Mouse (Mus musculus) MEL (cell line): ENCODE measurements around the gene Tcf12. TPM values are rescaled to one million over a fixed set of nuclear protein-coding genes. Genes with fewer than 3 reads are reported as not detected.

Source experiments
- DNase-seq: peaks from one replicate; pipeline ENCODE4 v3.0.0; 2011; ENCODE audit warnings: low read depth, low spot score
- H3K27ac ChIP-seq: 2 replicates; pipeline ENCODE4 v1.5.1; 2012; ENCODE audit warnings: low read depth, mild to moderate bottlenecking, control low read depth, low read length, moderate library complexity; ENCODE audit not compliant: control insufficient read depth
- H3K27me3 ChIP-seq, 2 experiments: fragments of 150-350 bp in 1 of 2; sonication (generic) in 1 of 2; 2 replicates each; pipeline ENCODE4 v1.6.1; 2012; ENCODE audit warnings: low read length in 2 of 2, mild to moderate bottlenecking in 2 of 2, improper control_type of control experiment in 1 of 2, moderate library complexity in 1 of 2; ENCODE audit not compliant: insufficient read depth in 2 of 2, control insufficient read depth in 1 of 2
- H3K36me3 ChIP-seq, 2 experiments: 2 replicates each; pipeline ENCODE4 v1.6.1; 2012 to 2014; ENCODE audit warnings: low read length in 2 of 2, improper control_type of control experiment in 1 of 2, inconsistent platforms in 1 of 2, mild to moderate bottlenecking in 1 of 2; ENCODE audit not compliant: insufficient read depth in 2 of 2, control insufficient read depth in 1 of 2
- H3K4me1 ChIP-seq, 2 experiments: fragments of 150-350 bp in 1 of 2; sonication (generic) in 1 of 2; 2 replicates each; pipeline ENCODE4 v1.6.1; 2012; ENCODE audit warnings: low read length in 2 of 2, improper control_type of control experiment in 1 of 2, mild to moderate bottlenecking in 1 of 2; ENCODE audit not compliant: insufficient read depth in 2 of 2, control insufficient read depth in 1 of 2
- H3K4me3 ChIP-seq, 2 experiments: fragments of 150-350 bp in 1 of 2; sonication (generic) in 1 of 2; 2 replicates each; pipeline ENCODE4 v1.5.1; 2012; ENCODE audit warnings: low read depth in 2 of 2, low read length in 2 of 2, mild to moderate bottlenecking in 2 of 2, moderate library complexity in 2 of 2, control low read depth in 1 of 2, improper control_type of control experiment in 1 of 2; ENCODE audit not compliant: control insufficient read depth in 1 of 2, insufficient read depth in 1 of 2
- H3K79me2 ChIP-seq: 2 replicates; pipeline ENCODE4 v1.6.1; 2012; ENCODE audit warnings: mild to moderate bottlenecking, low read length, moderate library complexity; ENCODE audit not compliant: control insufficient read depth, poor library complexity, insufficient read depth
- H3K9ac ChIP-seq: 2 replicates; pipeline ENCODE4 v1.6.1; 2012; ENCODE audit warnings: low read depth, mild to moderate bottlenecking, control low read depth, low read length, moderate library complexity; ENCODE audit not compliant: control insufficient read depth, poor library complexity, severe bottlenecking
- H3K9me3 ChIP-seq: fragments of 150-350 bp; sonication (generic); replicated peaks from 2 replicates; pipeline ENCODE4 v1.6.1; 2012; ENCODE audit warnings: mild to moderate bottlenecking, low read length, improper control_type of control experiment, moderate library complexity; ENCODE audit not compliant: insufficient read depth
- CHD2 ChIP-seq: IDR thresholded peaks from 2 replicates; pipeline ENCODE4 v1.6.1; 2011; ENCODE audit warnings: low read length, improper control_type of control experiment
- CTCF ChIP-seq, 3 experiments: IDR thresholded peaks in 2 of 3; conservative IDR thresholded peaks in 1 of 3; 2 replicates each; pipeline ENCODE4 v1.5.1; 2011 to 2012; ENCODE audit warnings: low read length in 3 of 3, low read depth in 2 of 3, mild to moderate bottlenecking in 2 of 3, improper control_type of control experiment in 1 of 3, inconsistent platforms in 1 of 3, mixed read lengths in 1 of 3, moderate library complexity in 1 of 3; ENCODE audit not compliant: control insufficient read depth in 1 of 3, insufficient read depth in 1 of 3, poor library complexity in 1 of 3, severe bottlenecking in 1 of 3
- ELF1 ChIP-seq: IDR thresholded peaks from 2 replicates; pipeline ENCODE4 v1.6.1; 2014; ENCODE audit warnings: low read depth, mild to moderate bottlenecking, inconsistent platforms, low read length, improper control_type of control experiment, moderate library complexity
- ETS1 ChIP-seq: IDR thresholded peaks from 2 replicates; pipeline ENCODE4 v1.6.1; 2012; ENCODE audit warnings: low read depth, mild to moderate bottlenecking, inconsistent platforms, low read length, improper control_type of control experiment, moderate library complexity
- GABPA ChIP-seq: IDR thresholded peaks from 2 replicates; pipeline ENCODE4 v1.6.1; 2012; ENCODE audit warnings: low read depth, mild to moderate bottlenecking, inconsistent platforms, low read length, improper control_type of control experiment, moderate library complexity
- KAT2A ChIP-seq: conservative IDR thresholded peaks from 2 replicates; pipeline ENCODE4 v1.6.1; 2012; ENCODE audit warnings: low read depth, low read length, improper control_type of control experiment, inconsistent platforms
- MEF2A ChIP-seq: IDR thresholded peaks from 2 replicates; pipeline ENCODE4 v1.6.1; 2014; ENCODE audit warnings: low read depth, mild to moderate bottlenecking, inconsistent platforms, low read length, improper control_type of control experiment; ENCODE audit not compliant: poor library complexity, insufficient replicate concordance, severe bottlenecking; ENCODE audit errors: extremely low read depth
- MYC ChIP-seq: IDR thresholded peaks from 2 replicates; pipeline ENCODE4 v1.6.1; 2011; ENCODE audit warnings: low read depth, mild to moderate bottlenecking, low read length, improper control_type of control experiment, moderate library complexity
- NELFE ChIP-seq: IDR thresholded peaks from 2 replicates; pipeline ENCODE4 v1.6.1; 2011; ENCODE audit warnings: low read depth, low read length, improper control_type of control experiment
- POLR2A ChIP-seq, 2 experiments: IDR thresholded peaks; 2 replicates each; pipeline ENCODE4 v1.6.1; 2011 to 2012; ENCODE audit warnings: low read length in 2 of 2, mild to moderate bottlenecking in 2 of 2, control low read depth in 1 of 2, improper control_type of control experiment in 1 of 2, low read depth in 1 of 2, moderate library complexity in 1 of 2; ENCODE audit not compliant: control insufficient read depth in 1 of 2, insufficient read depth in 1 of 2, poor library complexity in 1 of 2
- POLR2AphosphoS5 ChIP-seq: IDR thresholded peaks from 2 replicates; pipeline ENCODE4 v1.6.1; 2012; ENCODE audit warnings: low read depth, borderline replicate concordance, mild to moderate bottlenecking, inconsistent platforms, low read length, moderate library complexity, mixed read lengths
- RAD21 ChIP-seq: IDR thresholded peaks from 2 replicates; pipeline ENCODE4 v1.6.1; 2011; ENCODE audit warnings: mild to moderate bottlenecking, low read depth, low read length, improper control_type of control experiment
- TAL1 ChIP-seq: IDR thresholded peaks from 2 replicates; pipeline ENCODE4 v1.6.1; 2012; ENCODE audit warnings: mild to moderate bottlenecking, inconsistent platforms, low read length, moderate library complexity, mixed read lengths
- TBP ChIP-seq: IDR thresholded peaks from 2 replicates; pipeline ENCODE4 v1.8.0; 2011; ENCODE audit warnings: low read depth, low read length, improper control_type of control experiment
- USF1 ChIP-seq: IDR thresholded peaks from 2 replicates; pipeline ENCODE4 v1.6.1; 2014; ENCODE audit warnings: low read depth, mild to moderate bottlenecking, inconsistent platforms, low read length, improper control_type of control experiment, moderate library complexity
- ZKSCAN1 ChIP-seq: IDR thresholded peaks from 2 replicates; pipeline ENCODE4 v1.6.1; 2012; ENCODE audit warnings: low read depth, mild to moderate bottlenecking, inconsistent platforms, low read length, improper control_type of control experiment, moderate library complexity
- ZMIZ1 ChIP-seq: IDR thresholded peaks from 2 replicates; pipeline ENCODE4 v1.6.1; 2012; ENCODE audit warnings: low read depth, mild to moderate bottlenecking, inconsistent platforms, low read length, improper control_type of control experiment, moderate library complexity
- polyA plus RNA-seq, 2 experiments: library from polyadenylated mRNA; stranded (reverse) in 1 of 2; unstranded in 1 of 2; fragments of >175 nt in 1 of 2; fragments of >200 nt in 1 of 2; gene quantifications; 2 replicates each; pipeline versions ENCODE4 v1.2.1 to v1.2.4; 2012; ENCODE audit warnings: low replicate concordance in 2 of 2, low read depth in 1 of 2; ENCODE audit not compliant: insufficient read length in 2 of 2, insufficient read depth in 1 of 2, missing spikeins in 1 of 2
- total RNA-seq: library from RNA; depleted of rRNA; stranded (reverse); fragments of 300-350 nt; gene quantifications from 2 replicates; pipeline ENCODE4 v1.2.3, GENCODE M21; 2012

Gene Tcf12
- total and polyA plus RNA-seq, 3 experiments: 29.3 to 70.5 (median 39.6) TPM

DNA sequence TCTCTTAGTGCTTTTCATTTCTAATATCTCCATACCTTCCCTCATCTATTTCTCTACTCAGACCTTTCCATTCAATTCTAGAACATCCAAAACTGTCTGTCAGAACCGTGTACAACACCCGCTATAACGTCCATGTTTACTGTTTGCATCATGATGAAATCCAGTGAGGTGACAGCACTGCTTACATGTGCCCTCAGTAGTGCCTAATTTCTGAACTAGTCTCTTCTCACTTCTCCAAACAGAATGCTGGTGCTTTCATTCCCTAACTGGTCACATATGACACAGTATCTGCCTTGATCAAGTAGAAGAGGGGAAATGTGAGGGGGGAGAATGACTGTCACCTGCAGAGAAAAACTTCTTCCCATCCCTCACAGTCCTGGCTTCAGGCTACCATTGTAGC is 58.5 kb downstream of the Tcf12 start:
- TF ChIP-seq RAD21 (no peak), ETS1 (no peak)
- no peak overlapping the region for H3K9ac ChIP-seq
- no peaks in the 10 kb centered on the region for H3K27me3 ChIP-seq
- no peaks in the 10 kb centered on the region for H3K4me1 ChIP-seq
- no peaks in the 10 kb centered on the region; a peak in 3 of 4 replicates for H3K36me3 ChIP-seq
- H3K79me2 ChIP-seq: peaks cover 2% of the 10 kb centered on the region; the same call in 1 of the 2 replicates
- H3K27ac ChIP-seq: no peak overlapping the region
- no peak overlapping the region for H3K4me3 ChIP-seq
- no peak for DNase-seq
- H3K9me3 ChIP-seq: no peaks in the 10 kb centered on the region

DNA sequence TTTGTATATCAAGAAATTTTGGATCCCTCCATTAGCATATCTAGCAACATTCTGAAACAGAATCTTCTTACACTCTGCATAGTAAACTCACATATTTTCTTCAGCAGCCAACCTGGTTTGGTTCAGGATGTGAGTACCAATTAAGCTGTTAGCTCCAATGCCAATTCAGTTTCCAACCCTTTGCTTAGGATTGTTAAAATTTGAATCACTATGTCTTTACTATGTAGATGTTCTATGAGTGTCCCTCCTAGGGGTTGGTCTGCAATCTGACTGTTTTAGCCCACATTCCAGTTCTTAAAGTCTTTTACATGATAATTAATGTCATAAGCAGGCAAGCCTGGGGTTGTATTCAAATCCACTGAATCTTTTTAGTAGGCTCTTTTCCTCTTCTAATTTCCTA is 71.5 kb downstream of the Tcf12 start:
- H3K27me3 ChIP-seq: no peaks in the 10 kb centered on the region
- H3K79me2 ChIP-seq: peaks cover 8% of the 10 kb centered on the region
- no peak overlapping the region for H3K27ac ChIP-seq
- peaks cover 17 to 47% of the 10 kb centered on the region in 2 experiments for H3K4me1 ChIP-seq
- H3K9ac ChIP-seq: no peak overlapping the region; the same call in 1 of the 2 replicates
- H3K36me3 ChIP-seq: peaks cover 0 to 48% of the 10 kb centered on the region in 2 experiments; a peak in 2 of 4 replicates
- no peak for DNase-seq
- TF ChIP-seq NELFE (no peak), ZMIZ1 (no peak), ELF1 (no peak), MEF2A (no peak), CTCF (IDR thresholded peaks at IDR 0.05 in 2 of 3, conservative IDR thresholded peaks at IDR 0.05 in 1 of 3; ENCODE audit: control insufficient read depth in 1 of 3, insufficient read depth in 1 of 3, low read depth in 2 of 3, low read length in 3 of 3, poor library complexity in 1 of 3, severe bottlenecking in 1 of 3) (no peak), POLR2A (IDR thresholded peaks at IDR 0.05; ENCODE audit: control insufficient read depth in 1 of 2, insufficient read depth in 1 of 2, low read depth in 1 of 2, low read length in 2 of 2, poor library complexity in 1 of 2) (no peak), GABPA (no peak), TBP (no peak), POLR2AphosphoS5 (no peak), ETS1 (no peak), ZKSCAN1 (no peak), KAT2A (no peak), CHD2 (no peak), MYC (no peak), USF1 (no peak), TAL1 (no peak)
- TF ChIP-seq, all 39 proteins: peak for 0
- H3K4me3 ChIP-seq: peak overlapping the region in 1 of 2 experiments; percentile 71; a peak in 2 of 4 replicates
- H3K9me3 ChIP-seq: no peaks in the 10 kb centered on the region
